Mouse (Mus musculus): ENCODE measurements around the gene Snx11. TPM values are rescaled to one million over a fixed set of nuclear protein-coding genes. Genes with fewer than 3 reads are reported as not detected.
"Not testable (repeated sequence)": the region's sequence is repeated elsewhere in the genome, so short reads cannot be mapped to it uniquely, and the experiment has no call there.

Snx11 gene
- polyA plus RNA-seq, 1 experiment from 2014 or later, result 30.4 TPM

DNA sequence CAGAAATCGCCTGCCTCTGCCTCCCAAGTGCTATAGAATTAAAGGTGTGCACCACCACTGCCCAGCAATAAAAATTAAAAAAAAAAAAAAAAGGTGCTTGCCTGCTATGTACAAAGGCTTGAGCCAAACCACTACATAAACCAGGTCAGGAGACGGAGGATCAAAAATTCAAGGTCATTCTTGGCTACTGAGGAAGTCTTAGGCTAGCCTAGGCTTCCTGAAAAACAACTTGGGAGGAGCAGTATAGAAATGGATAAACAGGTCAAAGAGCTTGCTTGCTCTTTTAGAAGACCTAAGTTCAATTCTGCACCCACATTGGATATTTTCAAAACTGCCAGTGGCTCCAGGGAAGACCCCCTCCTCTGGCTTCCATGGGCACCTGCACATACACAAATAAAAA, 37.1 kb upstream of the Snx11 start:
- WGBS, result 87% methylated on average over 2 of the region's 2 CpGs
- Histone ChIP-seq H3K36me3 (peaks cover 97% of the 10 kb centered on the region), H3K27ac (no peak overlapping the region), H3K27me3 (ENCODE audit: insufficient read depth, poor library complexity, severe bottlenecking) (no peaks in the 10 kb centered on the region), H3K9me3 (no peaks in the 10 kb centered on the region), H3K4me1 (replicated peaks) (peaks cover 15% of the 10 kb centered on the region; the same call in 1 of the 2 replicates), H3K4me3 (no peak overlapping the region)
- no peak for DNase-seq (ENCODE audit: low spot score)

- H3K4me3 ChIP-seq, result no peak overlapping the region
- H3K27ac ChIP-seq, result no peak overlapping the region
- no peak for DNase-seq (ENCODE audit: low spot score)
- peaks cover 15% of the 10 kb centered on the region; the same call in 1 of the 2 replicates for H3K4me1 ChIP-seq (replicated peaks)
- H3K9me3 ChIP-seq, result no peaks in the 10 kb centered on the region
- 88% methylated on average over 5 of the region's 5 CpGs for WGBS
- peaks cover 97% of the 10 kb centered on the region for H3K36me3 ChIP-seq
- H3K27me3 ChIP-seq (ENCODE audit: insufficient read depth, poor library complexity, severe bottlenecking), result no peaks in the 10 kb centered on the region
Measured at GRCm38 (mm10) chr11:96813920-96814319, 36.6 kb upstream of the Snx11 start.

DNA sequence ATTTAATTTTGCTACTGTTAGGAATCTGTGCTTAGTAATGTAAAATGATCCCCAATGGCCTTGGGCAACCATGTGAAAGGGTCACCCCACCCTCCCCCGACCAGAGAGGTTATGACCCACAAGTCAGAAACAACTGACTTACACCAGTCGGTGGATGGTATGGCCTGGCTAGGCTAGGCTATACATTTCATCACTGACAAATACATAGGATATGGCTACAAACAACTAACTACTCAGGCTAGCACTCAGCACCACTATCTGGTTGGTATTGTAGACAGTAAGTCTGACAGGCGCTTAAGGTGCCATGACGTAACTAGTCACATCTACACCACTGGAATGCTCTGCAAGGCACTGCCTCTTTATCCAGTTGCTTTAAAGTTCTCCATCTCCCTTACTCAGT, 36.1 kb upstream of the Snx11 start:
- WGBS, result 88% methylated on average over 4 of the region's 4 CpGs
- Histone ChIP-seq H3K36me3 (peaks cover 97% of the 10 kb centered on the region), H3K27me3 (ENCODE audit: insufficient read depth, poor library complexity, severe bottlenecking) (no peaks in the 10 kb centered on the region)

DNA sequence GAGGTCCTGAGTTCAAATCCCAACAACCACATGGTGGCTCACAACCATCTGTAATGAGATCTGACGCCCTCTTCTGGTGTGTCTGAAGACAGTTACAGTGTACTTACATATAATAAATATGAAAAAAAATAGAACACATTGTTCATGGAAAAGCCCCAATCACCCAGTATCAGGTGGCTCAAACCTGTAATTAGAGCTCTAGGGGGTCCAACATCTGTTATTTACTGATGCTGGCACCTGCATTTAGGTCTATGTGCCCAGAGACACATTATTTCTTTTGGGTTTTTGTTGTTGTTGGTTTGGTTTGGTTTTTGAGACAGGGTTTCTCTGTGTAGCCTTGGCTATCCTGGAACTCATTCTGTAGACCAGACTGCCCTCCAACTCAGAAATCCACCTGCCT, 33.8 kb upstream of the Snx11 start:
- H3K4me3 ChIP-seq; H3K4me1 ChIP-seq (replicated peaks); DNase-seq (ENCODE audit: low spot score); H3K9me3 ChIP-seq; H3K27ac ChIP-seq; H3K27me3 ChIP-seq (ENCODE audit: insufficient read depth, poor library complexity, severe bottlenecking): not testable (repeated sequence)
- peaks cover 96% of the 10 kb centered on the region for H3K36me3 ChIP-seq
- 85% methylated on average over 1 of the region's 1 CpGs for WGBS

More for the DNA sequence above, 36.1 kb upstream of the Snx11 start:
- Histone ChIP-seq H3K9me3 (no peaks in the 10 kb centered on the region), H3K4me1 (replicated peaks) (peaks cover 15% of the 10 kb centered on the region; the same call in 1 of the 2 replicates), H3K27ac (no peak overlapping the region), H3K4me3 (no peak overlapping the region)
- no peak for DNase-seq (ENCODE audit: low spot score)

DNA sequence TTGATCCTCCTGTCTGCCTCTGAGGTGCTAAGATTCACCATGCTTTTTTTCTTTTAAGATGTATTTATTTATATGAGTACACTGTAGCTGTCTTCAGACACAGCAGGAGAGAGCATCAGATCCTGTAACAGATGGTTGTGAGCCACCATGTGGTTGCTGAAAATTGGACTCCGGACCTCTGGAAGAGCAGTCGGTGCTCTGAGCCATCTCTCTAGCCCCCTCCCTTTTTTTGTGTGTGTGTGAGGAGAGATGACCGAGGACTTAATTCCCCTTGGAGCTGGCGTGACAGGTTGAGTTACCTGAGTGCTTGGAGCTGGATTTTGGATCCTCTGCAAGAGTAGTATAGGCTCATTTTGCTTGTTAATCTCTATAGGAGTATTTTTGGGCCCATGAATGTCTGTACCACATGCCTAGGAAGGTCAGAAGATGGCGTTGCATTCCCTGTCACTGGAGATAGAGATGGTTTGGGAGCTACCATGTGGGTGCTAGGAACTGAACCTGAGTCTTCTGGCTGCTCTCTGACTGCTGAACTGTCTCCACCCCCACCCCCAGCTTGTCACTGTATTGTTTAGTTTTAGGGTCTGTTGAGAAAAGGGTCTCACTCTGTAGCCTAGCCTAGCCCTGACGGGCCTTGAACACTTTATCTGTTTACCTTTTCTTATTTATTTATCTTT, 32.3 kb upstream of the Snx11 start:
- WGBS, result 92% methylated on average over 6 of the region's 6 CpGs
- no peak overlapping the region for H3K27ac ChIP-seq
- peaks cover 96% of the 10 kb centered on the region for H3K36me3 ChIP-seq
- no peaks in the 10 kb centered on the region for H3K27me3 ChIP-seq (ENCODE audit: insufficient read depth, poor library complexity, severe bottlenecking)
- no peak overlapping the region for H3K4me3 ChIP-seq
- H3K4me1 ChIP-seq (replicated peaks), result no peaks in the 10 kb centered on the region
- H3K9me3 ChIP-seq, result no peaks in the 10 kb centered on the region
- no peak for DNase-seq (ENCODE audit: low spot score)

DNA sequence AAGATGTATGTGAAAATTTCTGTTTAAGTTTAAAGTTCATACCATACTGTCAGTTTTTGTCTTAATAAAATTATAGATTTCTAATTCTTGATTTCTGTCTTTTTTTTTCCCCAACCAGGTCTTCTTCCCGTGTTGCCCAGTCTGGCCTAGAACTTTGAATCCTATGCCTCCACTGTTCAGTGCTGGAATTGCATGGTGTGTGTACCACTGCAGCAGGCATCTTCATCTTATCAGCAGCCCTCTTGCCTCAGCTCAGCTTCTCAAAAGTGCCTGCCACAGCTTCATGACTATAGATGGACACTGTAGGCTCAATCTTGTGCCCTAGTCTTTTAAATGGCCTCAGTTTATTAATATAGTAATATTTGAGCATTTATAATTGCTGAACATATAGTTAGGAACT, 30.7 kb upstream of the Snx11 start:
- Histone ChIP-seq H3K27ac (no peak overlapping the region), H3K9me3 (no peaks in the 10 kb centered on the region), H3K4me3 (no peak overlapping the region), H3K36me3 (peaks cover 99% of the 10 kb centered on the region), H3K4me1 (replicated peaks) (no peaks in the 10 kb centered on the region), H3K27me3 (ENCODE audit: insufficient read depth, poor library complexity, severe bottlenecking) (no peaks in the 10 kb centered on the region)
- no peak for DNase-seq (ENCODE audit: low spot score)
- WGBS, result 79% methylated on average over 1 of the region's 1 CpGs

DNA sequence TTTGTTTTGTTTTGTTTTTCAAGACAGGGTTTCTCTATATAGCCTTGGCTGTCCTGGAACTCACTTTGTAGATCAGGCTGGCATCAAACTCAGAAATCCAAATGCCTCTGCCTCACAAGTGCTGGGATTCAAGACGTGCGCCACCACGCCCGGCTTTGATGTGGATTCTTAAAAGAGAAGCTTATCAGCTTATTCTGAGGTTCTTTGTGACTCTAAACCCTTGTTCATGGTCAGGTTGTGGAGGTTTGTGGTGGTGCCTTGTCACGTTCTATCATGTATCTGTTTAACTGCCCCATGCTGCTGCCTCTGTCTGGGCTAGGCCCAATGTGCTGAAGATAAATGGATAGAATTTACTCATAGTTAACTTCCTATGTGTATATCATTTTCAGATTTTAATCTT, 28.2 kb upstream of the Snx11 start:
- no peak for DNase-seq (ENCODE audit: low spot score)
- WGBS, result 97% methylated on average over 5 of the region's 5 CpGs

DNA sequence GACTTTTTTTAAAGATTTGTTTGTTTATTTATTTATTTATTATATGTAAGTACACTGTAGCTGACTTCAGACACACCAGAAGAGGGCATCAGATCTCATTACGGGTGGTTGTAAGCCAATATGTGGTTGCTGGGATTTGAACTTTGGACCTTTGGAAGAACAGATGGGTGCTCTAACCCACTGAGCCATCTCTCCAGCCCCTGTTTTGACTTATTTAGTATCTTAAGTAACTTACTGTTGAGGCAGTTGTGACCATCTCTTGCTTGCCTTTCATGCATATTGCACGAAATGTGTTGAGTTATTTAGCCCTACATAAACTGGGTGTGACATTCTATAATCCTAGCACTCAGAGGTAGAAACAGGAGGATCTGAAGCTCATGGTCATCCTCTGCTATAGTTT, 22.2 kb upstream of the Snx11 start:
- no peaks in the 10 kb centered on the region for H3K9me3 ChIP-seq
- no peaks in the 10 kb centered on the region for H3K27me3 ChIP-seq (ENCODE audit: insufficient read depth, poor library complexity, severe bottlenecking)
- H3K4me3 ChIP-seq, result no peak overlapping the region
- WGBS, result 93% methylated on average over 2 of the region's 2 CpGs
- H3K4me1 ChIP-seq (replicated peaks), result no peaks in the 10 kb centered on the region
- peaks cover 99% of the 10 kb centered on the region for H3K36me3 ChIP-seq
- DNase-seq (ENCODE audit: low spot score), result no peak
- no peak overlapping the region for H3K27ac ChIP-seq

More for the DNA sequence above, 28.2 kb upstream of the Snx11 start:
- Histone ChIP-seq H3K4me1 (replicated peaks) (no peaks in the 10 kb centered on the region), H3K27ac (no peak overlapping the region), H3K27me3 (ENCODE audit: insufficient read depth, poor library complexity, severe bottlenecking) (no peaks in the 10 kb centered on the region), H3K36me3 (peaks cover 99% of the 10 kb centered on the region), H3K9me3 (no peaks in the 10 kb centered on the region), H3K4me3 (no peak overlapping the region)

GRCm38 (mm10) chr11:96796586-96796985, 19.2 kb upstream of the Snx11 start:
- 91% methylated on average over 1 of the region's 1 CpGs for WGBS
- Histone ChIP-seq H3K27me3 (ENCODE audit: insufficient read depth, poor library complexity, severe bottlenecking) (no peaks in the 10 kb centered on the region), H3K36me3 (peaks cover 88% of the 10 kb centered on the region), H3K4me1 (replicated peaks) (peaks cover 14% of the 10 kb centered on the region), H3K27ac (no peak overlapping the region), H3K4me3 (no peak overlapping the region), H3K9me3 (no peaks in the 10 kb centered on the region)
- DNase-seq (ENCODE audit: low spot score), result no peak

GRCm38 (mm10) chr11:96796081-96796480, 18.7 kb upstream of the Snx11 start:
- Histone ChIP-seq H3K9me3 (no peaks in the 10 kb centered on the region), H3K27ac (no peak overlapping the region), H3K4me3 (no peak overlapping the region), H3K36me3 (peaks cover 88% of the 10 kb centered on the region), H3K4me1 (replicated peaks) (peaks cover 19% of the 10 kb centered on the region), H3K27me3 (ENCODE audit: insufficient read depth, poor library complexity, severe bottlenecking) (no peaks in the 10 kb centered on the region)
- 94% methylated on average over 2 of the region's 2 CpGs for WGBS
- DNase-seq (ENCODE audit: low spot score), result no peak

- Histone ChIP-seq H3K36me3 (peaks cover 83% of the 10 kb centered on the region), H3K27me3 (ENCODE audit: insufficient read depth, poor library complexity, severe bottlenecking) (no peaks in the 10 kb centered on the region), H3K4me3 (no peak overlapping the region), H3K27ac (no peak overlapping the region), H3K9me3 (no peaks in the 10 kb centered on the region), H3K4me1 (replicated peaks) (peaks cover 24% of the 10 kb centered on the region)
- 97% methylated on average over 13 of the region's 13 CpGs for WGBS
- no peak for DNase-seq (ENCODE audit: low spot score)
Measured at GRCm38 (mm10) chr11:96795491-96795890, 18.1 kb upstream of the Snx11 start.

DNA sequence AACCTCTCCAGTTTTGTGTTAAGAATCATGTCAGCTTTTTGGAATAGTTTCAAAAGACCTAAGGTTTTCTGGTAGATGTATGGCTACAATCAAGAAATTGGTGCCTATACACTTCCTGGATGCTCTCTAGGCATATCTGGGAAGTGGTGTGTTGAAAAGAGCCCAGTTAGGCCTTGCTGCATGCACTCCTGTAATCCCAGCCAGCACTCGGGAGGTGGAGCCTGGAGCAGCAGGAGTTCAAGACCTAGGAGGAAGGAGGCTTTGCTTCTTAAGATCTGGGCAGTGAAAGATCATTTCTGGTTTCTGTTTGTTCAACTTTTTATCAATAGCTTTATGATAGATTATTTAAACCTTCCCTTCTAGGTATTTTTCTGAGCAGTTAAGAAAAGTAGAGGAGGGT, 13.3 kb upstream of the Snx11 start:
- 10% methylated on average over 1 of the region's 1 CpGs for WGBS
- Histone ChIP-seq H3K4me1 (replicated peaks) (peaks cover 38% of the 10 kb centered on the region), H3K9me3 (no peaks in the 10 kb centered on the region), H3K36me3 (peaks cover 36% of the 10 kb centered on the region), H3K27me3 (ENCODE audit: insufficient read depth, poor library complexity, severe bottlenecking) (no peaks in the 10 kb centered on the region), H3K27ac (0 out of 2 replicates have a peak overlapping the region, but pooled peaks have one; percentile 12), H3K4me3 (peak overlapping the region; percentile 96)
- no peak for DNase-seq (ENCODE audit: low spot score)

GRCm38 (mm10) chr11:96789990-96790389, 12.6 kb upstream of the Snx11 start:
- 9% methylated on average over 5 of the region's 5 CpGs for WGBS
- Histone ChIP-seq H3K27ac (peak overlapping the region; percentile 100), H3K4me3 (peak overlapping the region; percentile 96), H3K27me3 (ENCODE audit: insufficient read depth, poor library complexity, severe bottlenecking) (no peaks in the 10 kb centered on the region), H3K4me1 (replicated peaks) (peaks cover 38% of the 10 kb centered on the region), H3K36me3 (peaks cover 29% of the 10 kb centered on the region), H3K9me3 (no peaks in the 10 kb centered on the region)
- DNase-seq (ENCODE audit: low spot score), result no peak
